23 mouse cellular contexts compared by ENCODE assay signal in the genomic region with DNA sequence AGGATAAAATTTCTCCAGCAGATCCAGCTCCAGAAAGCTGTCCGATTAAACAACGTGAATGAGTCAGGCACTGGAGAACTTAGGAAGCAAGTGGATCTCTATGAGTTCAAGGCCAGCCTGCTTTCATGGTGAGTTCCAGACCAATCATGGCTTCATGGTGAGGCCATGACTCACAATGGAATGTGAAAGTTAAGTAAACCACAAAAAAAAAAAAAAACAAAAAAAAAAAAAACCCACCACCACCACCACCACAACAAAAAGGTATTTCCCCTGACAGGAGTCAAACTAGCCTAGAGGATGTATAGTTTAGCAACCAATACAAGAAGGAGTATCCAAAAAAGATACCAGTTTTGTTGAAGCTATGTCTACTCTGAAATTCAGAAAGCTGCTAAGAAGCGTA.
"Had no signal": no experiment of that assay in that cellular context is flagged by ENCODE, and none has a peak within 500 bp of the region (broad histone marks: within the 10 kb centered on the region; RNA-seq: fewer than 3 reads in every experiment).

No protein-coding gene starts in this region.

- H3K27me3 ChIP-seq: heart, embryonic 13.5 days; heart, embryonic 15.5 days; hindbrain, embryonic 13.5 days; hindbrain, embryonic 15.5 days; limb, embryonic 12.5 days had no signal

- H3K9me3 ChIP-seq: heart, embryonic 13.5 days; heart, embryonic 15.5 days; hindbrain, embryonic 13.5 days; hindbrain, embryonic 15.5 days; limb, embryonic 10.5 days; limb, embryonic 12.5 days had no signal

- H3K36me3 ChIP-seq: heart, embryonic 13.5 days; heart, embryonic 15.5 days; hindbrain, embryonic 13.5 days; hindbrain, embryonic 15.5 days; limb, embryonic 10.5 days; limb, embryonic 12.5 days had no signal

- DNase-seq: gastrocnemius, postnatal 14 days; gastrocnemius, postnatal 36 days; heart, adult 2 months; heart, postnatal 14 days; heart, postnatal 36 days; kidney, adult 11 months; kidney, adult 2 months; kidney, postnatal 10 days; kidney, postnatal 25 days; kidney, postnatal 4 days; liver had no signal

- ATAC-seq: hindbrain, postnatal 0 days; intestine, embryonic 16.5 days had no signal

- H3K4me3 ChIP-seq: heart, adult 2 months; heart, embryonic 13.5 days; heart, embryonic 15.5 days; hindbrain, embryonic 13.5 days; hindbrain, embryonic 15.5 days; layer of hippocampus, adult 2 months; left cerebral cortex, adult 2 months; limb, embryonic 10.5 days; limb, embryonic 12.5 days had no signal

- H3K9ac ChIP-seq: heart, embryonic 13.5 days; heart, embryonic 15.5 days; hindbrain, embryonic 13.5 days; hindbrain, embryonic 15.5 days; limb, embryonic 12.5 days; liver, embryonic 14.5 days had no signal

- H3K4me2 ChIP-seq: heart, embryonic 13.5 days; heart, embryonic 15.5 days; hindbrain, embryonic 13.5 days; hindbrain, embryonic 15.5 days; limb, embryonic 12.5 days; liver, embryonic 11.5 days had no signal

- H3K27ac ChIP-seq: heart, adult 2 months; heart, embryonic 13.5 days; heart, embryonic 15.5 days; hindbrain, embryonic 13.5 days; hindbrain, embryonic 15.5 days; hindbrain, postnatal 0 days; layer of hippocampus, adult 2 months; left cerebral cortex, adult 2 months; limb, embryonic 10.5 days; limb, embryonic 12.5 days; liver, embryonic 14.5 days had no signal
